ENCODE assay signal across 8 mouse cellular contexts in genomic region chr8:120332379-120333229, GRCm38 (mm10).
DNase-seq lines count a peak whose midpoint lies in the region; ATAC-seq and TF ChIP-seq lines count a peak whose summit lies in the region.
"Had no signal": no experiment of that assay in that cellular context is flagged by ENCODE, and none has a peak within 500 bp of the region (broad histone marks: within the 10 kb centered on the region; RNA-seq: fewer than 3 reads in every experiment).

No protein-coding gene starts in this region.

- peak; percentile 60 to 74 (median 60) for TF ChIP-seq CTCF in MEL (IDR thresholded peaks at IDR 0.05 in 2 of 3, conservative IDR thresholded peaks at IDR 0.05 in 1 of 3; ENCODE audit: control insufficient read depth in 1 of 3, insufficient read depth in 1 of 3, low read depth in 2 of 3, low read length in 3 of 3, poor library complexity in 1 of 3, severe bottlenecking in 1 of 3)

- peak overlapping the region; percentile 47 to 56 for H3K4me3 ChIP-seq in MEL (ENCODE audit: control insufficient read depth in 1 of 2, insufficient read depth in 1 of 2, low read depth in 2 of 2, low read length in 2 of 2)
- no peak overlapping the region for H3K4me3 ChIP-seq in heart, embryonic 12.5 days

- peak overlapping the region; percentile 96 for H3K27ac ChIP-seq in MEL (ENCODE audit: control insufficient read depth, low read depth, low read length)
- H3K27ac ChIP-seq in heart, embryonic 12.5 days (ENCODE audit: poor library complexity, severe bottlenecking): no peak overlapping the region
- H3K27ac ChIP-seq: macrophage had no signal

- DNase-seq in kidney, postnatal 4 days: peak; percentile 55 to 67
- DNase-seq in kidney, postnatal 14 days: no peak
- peak; percentile 94 for DNase-seq in MEL (ENCODE audit: low read depth, low spot score)
- no peak for DNase-seq in frontal cortex, postnatal 25 days (ENCODE audit: low spot score in 2 of 2)

- H3K4me1 ChIP-seq in MEL (ENCODE audit: control insufficient read depth in 1 of 2, insufficient read depth in 2 of 2, low read length in 2 of 2): peaks cover 16 to 49% of the 10 kb centered on the region in 2 experiments
- peaks cover 64% of the 10 kb centered on the region for H3K4me1 ChIP-seq in heart, embryonic 12.5 days (replicated peaks)

- peak; percentile 36 to 71; a peak in 2 of 4 replicates for TF ChIP-seq POLR2A in MEL (IDR thresholded peaks at IDR 0.05; ENCODE audit: control insufficient read depth in 1 of 2, insufficient read depth in 1 of 2, low read depth in 1 of 2, low read length in 2 of 2, poor library complexity in 1 of 2)

- H3K9ac ChIP-seq in MEL (ENCODE audit: control insufficient read depth, low read depth, low read length, poor library complexity, severe bottlenecking): peak overlapping the region; percentile 72
- no peak overlapping the region for H3K9ac ChIP-seq in heart, embryonic 12.5 days

- H3K79me2 ChIP-seq in MEL (ENCODE audit: control insufficient read depth, insufficient read depth, low read length, poor library complexity): peaks cover 7% of the 10 kb centered on the region

- no peaks in the 10 kb centered on the region for H3K27me3 ChIP-seq in MEL (ENCODE audit: control insufficient read depth in 1 of 2, insufficient read depth in 2 of 2, low read length in 2 of 2)
- no peaks in the 10 kb centered on the region for H3K27me3 ChIP-seq in heart, embryonic 12.5 days (replicated peaks)

- no peaks in the 10 kb centered on the region for H3K9me3 ChIP-seq in MEL (replicated peaks; ENCODE audit: insufficient read depth, low read length)
- H3K9me3 ChIP-seq in heart, embryonic 12.5 days (replicated peaks): no peaks in the 10 kb centered on the region

- peak; percentile 48 for ATAC-seq in common myeloid progenitor, adult 5-6 weeks (replicated peaks; ENCODE audit: low read depth, poor library complexity, severe bottlenecking)
- ATAC-seq in monocyte, adult 5-6 weeks (replicated peaks; ENCODE audit: insufficient number of reproducible peaks, low FRiP score, low TSS enrichment, poor library complexity, severe bottlenecking): peak; percentile 54
- ATAC-seq in heart, embryonic 12.5 days (ENCODE audit: insufficient number of reproducible peaks, low FRiP score): no peak

- peak; percentile 44 for TF ChIP-seq RAD21 in MEL (IDR thresholded peaks at IDR 0.05; ENCODE audit: low read depth, low read length)

- no peak overlapping the region for H3K4me2 ChIP-seq in heart, embryonic 12.5 days

- H3K36me3 ChIP-seq in MEL (ENCODE audit: control insufficient read depth in 1 of 2, insufficient read depth in 2 of 2, low read length in 2 of 2): peaks cover 0 to 25% of the 10 kb centered on the region in 2 experiments; a peak in 2 of 4 replicates
- no peaks in the 10 kb centered on the region for H3K36me3 ChIP-seq in heart, embryonic 12.5 days

- peak in 1 of 2 experiments; percentile 40; a peak in 2 of 4 replicates for TF ChIP-seq EP300 in MEL (IDR thresholded peaks at IDR 0.05; ENCODE audit: low read depth in 1 of 2, low read length in 2 of 2)

- 61% methylated on average over 16 of the region's 16 CpGs for WGBS in heart, embryonic 12.5 days

TF ChIP-seq in MEL, 35 proteins besides CTCF, POLR2A, EP300 and RAD21:
- peak; percentile 83 for TF ChIP-seq ETS1 (IDR thresholded peaks at IDR 0.05; ENCODE audit: low read depth, low read length)
- peak; percentile 96 for TF ChIP-seq ZNF384 (IDR thresholded peaks at IDR 0.05; ENCODE audit: low read depth, low read length)
- TF ChIP-seq E2F4 (IDR thresholded peaks at IDR 0.05; ENCODE audit: borderline replicate concordance, low read depth, low read length): no peak
- 0 out of 2 replicates have a peak, but pooled peaks have one; percentile 21 for TF ChIP-seq MYC (IDR thresholded peaks at IDR 0.05; ENCODE audit: low read depth, low read length)
- no peak for TF ChIP-seq ZKSCAN1 (IDR thresholded peaks at IDR 0.05; ENCODE audit: low read depth, low read length)
- no peak for TF ChIP-seq UBTF (IDR thresholded peaks at IDR 0.05; ENCODE audit: borderline replicate concordance, insufficient read depth, low read depth, low read length)
- TF ChIP-seq ZC3H11A (IDR thresholded peaks at IDR 0.05; ENCODE audit: low read depth, low read length): peak; percentile 24; the same call in 1 of the 2 replicates
- TF ChIP-seq SMC3 (IDR thresholded peaks at IDR 0.05; ENCODE audit: low read depth, low read length): peak; percentile 74
- 0 out of 2 replicates have a peak, but pooled peaks have one; percentile 17 for TF ChIP-seq GATA1 (IDR thresholded peaks at IDR 0.05; ENCODE audit: low read depth, low read length)
- TF ChIP-seq MXI1 (IDR thresholded peaks at IDR 0.05; ENCODE audit: low read depth, low read length): 0 out of 2 replicates have a peak, but pooled peaks have one; percentile 31
- peak; percentile 90 for TF ChIP-seq TBP (IDR thresholded peaks at IDR 0.05; ENCODE audit: low read depth, low read length)
- TF ChIP-seq USF1 (IDR thresholded peaks at IDR 0.05; ENCODE audit: low read depth, low read length): no peak
- TF ChIP-seq NELFE (IDR thresholded peaks at IDR 0.05; ENCODE audit: low read depth, low read length): no peak; the same call in 1 of the 2 replicates
- no peak for TF ChIP-seq KAT2A (conservative IDR thresholded peaks at IDR 0.05; ENCODE audit: low read depth, low read length)
- peak; percentile 20 for TF ChIP-seq SIN3A (IDR thresholded peaks at IDR 0.05; ENCODE audit: low read length)
- TF ChIP-seq GABPA (IDR thresholded peaks at IDR 0.05; ENCODE audit: low read depth, low read length): no peak
- no peak for TF ChIP-seq RCOR1 (IDR thresholded peaks at IDR 0.05; ENCODE audit: low read depth, low read length)
- no peak for TF ChIP-seq MYB (IDR thresholded peaks at IDR 0.05; ENCODE audit: low read depth, low read length)
- TF ChIP-seq HCFC1 (IDR thresholded peaks at IDR 0.05; ENCODE audit: low read depth, low read length): no peak
TF ChIP-seq in MEL: peak in this region for 9.

Comparison
In these comparisons a context has a peak if more than half of its experiments do, and no peak if none do; other contexts are left out.
1. DNase-seq: peak in kidney, postnatal 4 days (2 of 2) and MEL (single experiment); none in kidney, postnatal 14 days (single experiment) and frontal cortex, postnatal 25 days (0 of 2).